Mouse (Mus musculus): ENCODE data around the gene Cdk15.

DNA sequence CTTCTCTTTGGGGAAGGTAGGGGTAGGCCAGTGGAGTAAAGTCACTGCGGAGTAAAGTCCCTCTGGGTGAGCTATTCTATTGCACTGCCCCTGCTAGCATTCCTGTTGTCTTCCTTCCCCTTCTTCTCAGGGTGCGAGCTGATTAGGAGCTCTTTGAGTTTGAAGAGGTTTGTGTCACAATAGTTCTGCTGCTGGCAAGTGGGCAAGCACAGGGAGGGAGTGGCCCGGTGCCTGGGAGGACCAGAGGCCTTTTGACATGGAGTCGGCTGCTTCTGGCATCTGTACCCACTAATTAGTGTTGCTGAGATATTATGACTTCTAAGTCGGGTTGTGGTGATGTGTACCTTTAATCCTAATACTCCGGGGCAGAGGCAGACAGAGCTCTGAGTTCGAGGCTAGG, 124.8 kb downstream of the Cdk15 start:
- TF ChIP-seq CTCF (IDR thresholded peaks at IDR 0.05; ENCODE audit: low read depth) (no peak), EP300 (IDR thresholded peaks at IDR 0.05; ENCODE audit: low read depth) (no peak)

All from liver, postnatal 0 days (tissue).